In the genomic region with DNA sequence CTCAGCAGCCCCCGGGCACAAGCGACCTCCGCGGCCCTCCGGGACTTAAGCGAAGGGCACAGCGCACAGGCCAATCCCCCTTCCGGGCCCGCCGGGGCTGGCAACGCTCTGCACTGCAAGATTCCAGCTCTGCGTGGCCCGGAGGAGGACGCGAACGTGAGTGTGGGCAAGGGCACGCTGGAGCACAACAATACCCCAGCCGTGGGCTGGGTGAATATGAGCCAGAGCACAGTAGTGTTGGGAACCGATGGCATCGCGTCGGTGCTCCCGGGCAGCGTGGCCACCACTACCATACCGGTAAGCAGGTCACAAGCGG, we compare ENCODE assay signal across 15 mouse cellular contexts. TPM values are rescaled to one million over a fixed set of nuclear protein-coding genes. Genes with fewer than 3 reads are reported as not detected.
DNase-seq lines count a peak whose midpoint lies in the region; ATAC-seq lines count a peak whose summit lies in the region.
"Had no signal": no experiment of that assay in that cellular context is flagged by ENCODE, and none has a peak within 500 bp of the region (broad histone marks: within the 10 kb centered on the region; RNA-seq: fewer than 3 reads in every experiment).

No protein-coding gene starts in this region.

- peaks cover 6% of the 10 kb centered on the region for H3K4me1 ChIP-seq in heart, embryonic 15.5 days (replicated peaks)
- H3K4me1 ChIP-seq in midbrain, embryonic 12.5 days, result peaks cover 27% of the 10 kb centered on the region
- H3K4me1 ChIP-seq: liver, embryonic 12.5 days had no signal

- intact Hi-C loops in heart, postnatal 25 days (cut with DNase I), result no loop called here

- H3K9ac ChIP-seq in heart, embryonic 15.5 days, result no peak overlapping the region
- H3K9ac ChIP-seq in midbrain, embryonic 12.5 days (replicated peaks), result no peak overlapping the region
- H3K9ac ChIP-seq: liver, embryonic 12.5 days had no signal

- no peak for DNase-seq in heart, postnatal 25 days (ENCODE audit: low spot score)
- peak; percentile 66 for DNase-seq in retina, postnatal 1 day
- DNase-seq in left cerebral cortex, adult 9 months (ENCODE audit: low spot score in 2 of 2), result no peak
- no peak for DNase-seq in adrenal gland, adult (ENCODE audit: inconsistent age in 2 of 2, low spot score in 1 of 2)
- DNase-seq: adrenal gland, postnatal 36 days; cerebellum, adult 8-10 months; gastrocnemius, postnatal 14 days; lung, postnatal 36 days had no signal

- 2% methylated on average over 26 of the region's 26 CpGs for WGBS in heart, embryonic 15.5 days
- WGBS in midbrain, embryonic 12.5 days, result under 1% methylated on average over 26 of the region's 26 CpGs

- no peak for ATAC-seq in heart, embryonic 15.5 days (replicated peaks; ENCODE audit: insufficient number of reproducible peaks, insufficient read depth, low FRiP score, low read depth)
- ATAC-seq in granulocyte monocyte progenitor cell, adult 5-6 weeks (replicated peaks; ENCODE audit: poor library complexity, severe bottlenecking), result 0 out of 2 replicates have a peak, but pooled peaks have one; percentile 13
- no peak for ATAC-seq in midbrain, embryonic 12.5 days (ENCODE audit: low FRiP score, low read depth)
- ATAC-seq in monocyte, adult 5-6 weeks (replicated peaks; ENCODE audit: insufficient number of reproducible peaks, low FRiP score, low TSS enrichment, poor library complexity, severe bottlenecking), result no peak
- ATAC-seq: liver, embryonic 12.5 days had no signal

- H3K36me3 ChIP-seq in heart, embryonic 15.5 days, result no peaks in the 10 kb centered on the region
- H3K36me3 ChIP-seq in midbrain, embryonic 12.5 days, result no peaks in the 10 kb centered on the region
- H3K36me3 ChIP-seq: liver, embryonic 12.5 days had no signal

- H3K9me3 ChIP-seq in heart, embryonic 15.5 days (replicated peaks), result no peaks in the 10 kb centered on the region
- no peaks in the 10 kb centered on the region for H3K9me3 ChIP-seq in midbrain, embryonic 12.5 days
- H3K9me3 ChIP-seq: liver, embryonic 12.5 days had no signal

- H3K4me2 ChIP-seq in heart, embryonic 15.5 days, result no peak overlapping the region
- peak overlapping the region; percentile 32 for H3K4me2 ChIP-seq in midbrain, embryonic 12.5 days (replicated peaks)
- H3K4me2 ChIP-seq: liver, embryonic 12.5 days had no signal

- H3K4me3 ChIP-seq in heart, embryonic 15.5 days, result 0 out of 2 replicates have a peak overlapping the region, but pooled peaks have one; percentile 11
- H3K4me3 ChIP-seq in midbrain, embryonic 12.5 days, result peak overlapping the region; percentile 16
- H3K4me3 ChIP-seq: liver, embryonic 12.5 days had no signal

- H3K27me3 ChIP-seq in heart, embryonic 15.5 days, result peaks cover 100% of the 10 kb centered on the region
- peaks cover 99% of the 10 kb centered on the region for H3K27me3 ChIP-seq in midbrain, embryonic 12.5 days

- no peak overlapping the region for H3K27ac ChIP-seq in heart, embryonic 15.5 days
- no peak overlapping the region for H3K27ac ChIP-seq in midbrain, embryonic 12.5 days (replicated peaks)
- H3K27ac ChIP-seq: liver, embryonic 12.5 days had no signal

RNA-seq across cellular contexts. Expression of gene Slc6a5, which starts 2.0 kb away (rescaled TPM):
- 0.04 TPM in 1 of 2 replicates, not detected in the other for polyA plus RNA-seq in heart, embryonic 15.5 days (2015; fragmentation: Nextera tagmentation; extraction: Ambion mirVana)
- total RNA-seq in heart, postnatal 25 days (2021), result not detected
- total RNA-seq in granulocyte monocyte progenitor cell, adult 5-6 weeks (2014; fragmentation: Nextera tagmentation), result 0.09 TPM in 1 of 2 replicates, not detected in the other
- total RNA-seq in granulocyte monocyte progenitor cell, adult 5-6 weeks (2017), result not detected in 2 replicates
- polyA plus RNA-seq in midbrain, embryonic 12.5 days (2016; fragmentation: Nextera tagmentation; extraction: Ambion mirVana), result 0.08 TPM in 2 replicates
- total RNA-seq in monocyte, adult 5-6 weeks (2017), result not detected in 3 replicates
- total RNA-seq: gastrocnemius, postnatal 14 days; hematopoietic stem cell, adult 5-6 weeks had no signal
- polyA plus RNA-seq: kidney, embryonic 14.5 days; liver, embryonic 12.5 days had no signal
